Mouse (Mus musculus): Measurements from ENCODE around the gene Gm20388. TPM values are rescaled to one million over a fixed set of nuclear protein-coding genes. Genes with fewer than 3 reads are reported as not detected.
A peak's percentile ranks its signal among the peaks of the same experiment; 100 is the strongest.

The Gm20388 gene
- polyA plus RNA-seq, 1 experiment from 2014 or later: not detected

DNA sequence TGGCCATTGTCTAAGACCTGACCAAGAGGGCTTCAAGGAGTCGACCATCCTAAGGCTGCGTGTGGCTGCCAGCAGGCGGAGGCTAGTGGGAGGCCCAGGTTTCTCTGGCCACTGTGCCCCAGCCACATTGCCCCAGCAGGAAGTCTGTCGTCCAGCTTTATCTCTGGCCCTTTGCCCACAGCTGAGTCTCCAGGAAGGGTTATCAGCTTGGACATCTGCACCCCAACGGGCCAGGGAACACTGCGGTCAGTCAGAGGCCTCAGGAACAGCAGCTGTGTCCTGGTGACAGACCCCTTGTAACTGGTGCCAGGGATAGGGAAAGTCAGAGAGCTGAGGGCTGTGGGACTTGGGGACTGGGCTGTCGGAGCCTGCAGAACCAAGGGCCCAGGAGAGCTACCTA, 459.3 kb downstream of the Gm20388 start:
- Histone ChIP-seq H3K36me3 (no peaks in the 10 kb centered on the region), H3K4me2 (no peak overlapping the region), H3K9ac (no peak overlapping the region), H3K27ac (peak overlapping the region; percentile 73), H3K9me3 (no peaks in the 10 kb centered on the region), H3K4me3 (no peak overlapping the region), H3K4me1 (peaks cover 55% of the 10 kb centered on the region), H3K27me3 (no peaks in the 10 kb centered on the region)
- ATAC-seq (ENCODE audit: insufficient number of reproducible peaks, insufficient read depth, low FRiP score, low TSS enrichment, low read depth): no peak
- 76% methylated on average over 7 of the region's 7 CpGs for WGBS

DNA sequence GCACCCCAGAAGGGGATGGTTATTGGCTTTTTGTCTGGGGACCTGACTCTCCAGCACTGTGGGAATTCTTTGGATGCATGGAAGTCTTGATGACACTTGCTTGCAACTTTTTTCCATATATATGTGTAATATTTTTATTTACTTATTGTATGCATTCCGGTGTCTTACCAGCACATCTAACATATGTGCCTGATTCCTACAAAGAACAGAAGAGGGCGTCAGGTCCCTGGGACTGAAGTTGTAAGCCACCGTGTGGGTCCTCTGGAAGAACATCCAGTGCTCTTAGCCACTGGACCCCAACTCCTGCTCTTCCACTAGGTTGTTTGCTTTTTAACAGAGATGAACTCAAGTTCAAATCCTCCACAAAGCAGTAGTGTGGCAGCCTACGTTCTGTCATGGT, 459.8 kb downstream of the Gm20388 start:
- no peak for ATAC-seq (ENCODE audit: insufficient number of reproducible peaks, insufficient read depth, low FRiP score, low TSS enrichment, low read depth)
- H3K9me3 ChIP-seq: no peaks in the 10 kb centered on the region
- 77% methylated on average over 4 of the region's 4 CpGs for WGBS
- H3K4me3 ChIP-seq: no peak overlapping the region
- no peaks in the 10 kb centered on the region for H3K36me3 ChIP-seq
- peaks cover 59% of the 10 kb centered on the region for H3K4me1 ChIP-seq
- H3K27me3 ChIP-seq: no peaks in the 10 kb centered on the region
- H3K4me2 ChIP-seq: no peak overlapping the region
- no peak overlapping the region for H3K9ac ChIP-seq
- H3K27ac ChIP-seq: peak overlapping the region; percentile 73; the same call in 1 of the 2 replicates

DNA sequence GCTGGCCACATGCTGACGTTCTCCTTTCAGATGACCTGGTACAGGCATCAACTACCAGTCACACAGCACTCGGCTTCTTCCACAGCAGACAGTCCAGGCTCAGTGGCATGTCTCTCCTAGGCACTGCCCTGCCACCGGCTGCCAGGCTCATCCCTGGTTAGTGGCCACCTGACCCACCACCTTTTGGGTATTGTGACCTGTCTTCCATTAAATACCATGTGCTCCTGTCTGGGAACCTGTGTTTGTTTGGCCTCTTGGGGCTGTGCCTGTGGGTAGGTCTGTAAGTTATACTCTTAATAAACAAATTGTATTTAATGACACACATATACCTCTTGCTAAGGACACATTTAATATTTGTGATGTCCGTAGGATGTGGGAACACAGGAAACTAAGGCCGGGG, 460.5 kb downstream of the Gm20388 start:
- Histone ChIP-seq H3K4me1 (peaks cover 60% of the 10 kb centered on the region), H3K4me3 (no peak overlapping the region), H3K9me3 (no peaks in the 10 kb centered on the region), H3K9ac (no peak overlapping the region), H3K4me2 (no peak overlapping the region), H3K27ac (no peak overlapping the region), H3K36me3 (no peaks in the 10 kb centered on the region), H3K27me3 (no peaks in the 10 kb centered on the region)
- ATAC-seq (ENCODE audit: insufficient number of reproducible peaks, insufficient read depth, low FRiP score, low TSS enrichment, low read depth): no peak
- 72% methylated on average over 5 of the region's 5 CpGs for WGBS

DNA sequence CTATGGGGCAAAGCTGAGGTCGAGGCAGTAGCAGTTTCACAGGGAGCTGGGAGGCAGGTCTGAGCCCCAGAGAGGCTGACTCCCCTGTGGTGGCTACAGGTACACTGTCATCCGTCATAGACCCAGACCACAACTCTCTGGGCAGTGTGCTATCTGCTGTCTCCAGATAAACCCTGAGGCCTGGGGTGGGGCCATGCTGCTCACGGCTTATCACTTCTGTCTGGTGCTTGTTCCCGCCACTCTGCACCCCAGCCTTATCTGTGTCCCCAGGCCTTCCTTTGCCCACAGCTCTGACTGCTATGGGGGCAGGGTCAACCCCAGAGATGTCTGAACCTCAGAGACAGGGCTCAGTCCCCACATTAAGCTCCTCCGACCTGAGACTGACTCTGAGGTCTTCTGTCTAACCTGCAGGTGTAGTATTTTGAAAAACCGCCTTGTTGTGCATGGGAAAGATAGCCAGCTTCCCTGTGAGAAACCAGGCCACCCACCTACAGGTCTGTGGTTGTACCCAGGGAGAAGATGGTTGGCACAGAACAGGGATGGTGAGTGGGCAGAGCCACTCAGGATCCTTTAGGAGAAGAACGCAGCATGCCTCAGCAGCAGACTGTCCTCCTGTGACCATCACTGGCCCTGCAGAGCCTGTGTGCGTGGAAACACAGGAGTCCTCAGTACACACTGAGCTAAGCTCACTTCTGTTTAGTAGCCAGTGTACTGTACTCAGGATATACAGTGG, 461.2 kb downstream of the Gm20388 start:
- H3K27ac ChIP-seq: no peak overlapping the region
- H3K9me3 ChIP-seq: no peaks in the 10 kb centered on the region
- no peak overlapping the region for H3K4me3 ChIP-seq
- H3K36me3 ChIP-seq: no peaks in the 10 kb centered on the region
- WGBS: 67% methylated on average over 8 of the region's 8 CpGs
- no peaks in the 10 kb centered on the region for H3K27me3 ChIP-seq
- H3K4me1 ChIP-seq: peaks cover 64% of the 10 kb centered on the region
- ATAC-seq (ENCODE audit: insufficient number of reproducible peaks, insufficient read depth, low FRiP score, low TSS enrichment, low read depth): no peak
- H3K9ac ChIP-seq: no peak overlapping the region
- H3K4me2 ChIP-seq: no peak overlapping the region

DNA sequence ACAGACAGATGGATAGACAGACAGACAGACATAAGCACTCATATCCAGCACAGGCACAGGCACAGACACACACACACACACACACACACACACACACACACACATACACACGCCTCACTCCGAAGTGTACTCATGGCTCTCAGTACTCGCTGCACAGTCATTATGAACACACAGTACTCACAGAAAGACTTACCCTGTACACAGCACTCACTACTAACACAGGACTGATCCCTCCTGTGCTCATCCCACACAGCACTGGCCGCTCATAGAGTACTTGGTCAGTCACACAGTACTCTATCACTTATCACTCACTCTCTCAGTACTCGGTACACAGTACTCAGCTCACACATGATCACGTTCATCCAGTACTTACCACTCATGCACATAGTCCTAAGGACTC, 462.0 kb downstream of the Gm20388 start:
- no peak overlapping the region for H3K27ac ChIP-seq
- H3K9ac ChIP-seq: no peak overlapping the region
- H3K27me3 ChIP-seq: no peaks in the 10 kb centered on the region
- no peak overlapping the region for H3K4me3 ChIP-seq
- peaks cover 64% of the 10 kb centered on the region for H3K4me1 ChIP-seq
- ATAC-seq (ENCODE audit: insufficient number of reproducible peaks, insufficient read depth, low FRiP score, low TSS enrichment, low read depth): no peak
- no peak overlapping the region for H3K4me2 ChIP-seq
- 87% methylated on average over 6 of the region's 6 CpGs for WGBS
- no peaks in the 10 kb centered on the region for H3K9me3 ChIP-seq
- H3K36me3 ChIP-seq: no peaks in the 10 kb centered on the region

DNA sequence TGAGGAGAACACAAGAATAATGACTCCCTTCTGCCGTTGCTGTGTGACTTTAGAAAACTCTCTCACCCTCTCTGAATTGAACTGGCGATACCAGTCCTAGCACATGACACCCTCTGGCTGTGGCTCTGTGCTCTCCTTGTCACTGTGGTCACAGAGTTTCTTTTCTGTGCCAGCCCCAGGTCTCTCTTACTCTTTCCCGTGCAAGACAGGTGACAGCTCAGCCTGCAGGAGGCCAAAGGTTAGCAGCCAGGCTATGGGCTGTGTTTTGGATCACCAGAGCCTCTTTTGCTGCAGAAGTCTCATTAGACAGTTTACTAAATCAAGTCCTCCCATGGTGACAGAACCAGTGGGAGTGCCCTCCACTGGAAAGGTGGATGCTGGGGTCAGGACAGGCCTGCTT, 463.0 kb downstream of the Gm20388 start:
- WGBS: 79% methylated on average over 3 of the region's 3 CpGs

DNA sequence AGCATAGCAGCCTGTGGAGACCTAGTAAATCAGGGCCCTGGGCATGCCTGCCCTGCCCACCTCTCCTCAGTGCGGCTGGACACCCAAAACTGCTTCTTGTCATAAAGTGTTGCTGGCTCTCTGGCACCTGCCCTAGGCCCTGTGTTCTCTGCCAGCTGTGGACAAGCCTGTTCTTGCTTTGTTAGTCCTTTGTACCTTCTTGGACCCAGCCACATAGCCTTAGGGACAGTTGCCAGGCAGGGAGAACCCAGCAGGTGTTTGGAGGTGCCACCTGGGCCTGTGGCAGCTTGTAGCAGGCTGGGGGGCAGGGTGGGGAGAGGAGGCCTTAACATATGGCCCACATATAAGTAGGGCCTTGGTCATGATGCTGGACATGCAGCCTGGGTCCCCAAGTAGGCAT, 463.4 kb downstream of the Gm20388 start:
- WGBS: 78% methylated on average over 1 of the region's 1 CpGs
- H3K36me3 ChIP-seq: no peaks in the 10 kb centered on the region
- no peak for ATAC-seq (ENCODE audit: insufficient number of reproducible peaks, insufficient read depth, low FRiP score, low TSS enrichment, low read depth)
- H3K4me1 ChIP-seq: peaks cover 67% of the 10 kb centered on the region
- H3K4me3 ChIP-seq: no peak overlapping the region
- H3K9ac ChIP-seq: no peak overlapping the region
- H3K27me3 ChIP-seq: no peaks in the 10 kb centered on the region
- H3K27ac ChIP-seq: no peak overlapping the region
- no peak overlapping the region for H3K4me2 ChIP-seq
- H3K9me3 ChIP-seq: no peaks in the 10 kb centered on the region

More for the DNA sequence above, 463.0 kb downstream of the Gm20388 start:
- Histone ChIP-seq H3K9ac (no peak overlapping the region), H3K9me3 (no peaks in the 10 kb centered on the region), H3K4me3 (no peak overlapping the region), H3K4me1 (peaks cover 67% of the 10 kb centered on the region), H3K36me3 (no peaks in the 10 kb centered on the region), H3K27ac (no peak overlapping the region), H3K4me2 (no peak overlapping the region), H3K27me3 (no peaks in the 10 kb centered on the region)
- ATAC-seq (ENCODE audit: insufficient number of reproducible peaks, insufficient read depth, low FRiP score, low TSS enrichment, low read depth): no peak

DNA sequence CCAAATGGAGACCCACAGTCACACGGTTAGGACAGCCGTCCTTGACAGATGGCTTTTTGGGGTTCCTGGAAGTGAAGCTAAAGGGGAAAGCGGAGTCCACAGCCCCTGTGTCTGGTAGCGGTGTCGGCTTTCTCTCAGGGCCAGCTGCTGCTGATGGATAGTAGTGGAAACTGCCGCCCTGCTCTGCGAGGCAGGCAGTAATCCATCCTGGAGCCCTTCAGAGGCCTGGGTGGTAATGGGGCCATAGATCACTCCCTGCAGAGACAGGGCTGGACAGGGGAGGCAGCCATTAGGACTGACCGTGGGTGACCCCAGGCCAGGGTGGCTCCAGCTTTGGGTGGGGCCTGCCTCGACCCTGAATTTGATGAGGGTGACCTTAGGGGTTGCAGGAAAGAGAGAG, 463.9 kb downstream of the Gm20388 start:
- no peaks in the 10 kb centered on the region for H3K27me3 ChIP-seq
- no peak for ATAC-seq (ENCODE audit: insufficient number of reproducible peaks, insufficient read depth, low FRiP score, low TSS enrichment, low read depth)
- H3K9me3 ChIP-seq: no peaks in the 10 kb centered on the region
- H3K4me2 ChIP-seq: no peak overlapping the region
- no peak overlapping the region for H3K27ac ChIP-seq
- no peak overlapping the region for H3K9ac ChIP-seq
- WGBS: 27% methylated on average over 9 of the region's 9 CpGs
- H3K4me3 ChIP-seq: no peak overlapping the region
- H3K4me1 ChIP-seq: peaks cover 66% of the 10 kb centered on the region
- no peaks in the 10 kb centered on the region for H3K36me3 ChIP-seq

DNA sequence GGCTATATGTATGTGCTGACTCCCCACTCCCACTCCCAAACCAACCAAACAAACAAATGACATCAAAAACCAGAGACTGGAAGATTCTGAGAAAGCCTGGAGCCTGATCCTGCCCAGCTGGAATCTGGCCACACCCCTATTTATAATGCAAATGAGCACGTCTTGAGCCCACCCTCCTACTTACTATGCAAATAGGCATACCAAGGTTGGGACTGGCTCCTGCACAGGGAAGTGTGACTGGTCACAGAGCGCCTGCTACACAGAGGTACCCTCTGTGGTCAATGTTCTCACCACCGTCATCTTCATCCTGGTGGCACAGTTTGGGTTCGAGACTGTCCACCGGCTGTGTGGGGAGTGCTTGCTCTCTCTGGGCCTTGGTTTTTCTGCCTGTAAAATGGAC, 464.5 kb downstream of the Gm20388 start:
- H3K27ac ChIP-seq: no peak overlapping the region
- no peak overlapping the region for H3K4me2 ChIP-seq
- peaks cover 66% of the 10 kb centered on the region for H3K4me1 ChIP-seq
- no peaks in the 10 kb centered on the region for H3K9me3 ChIP-seq
- no peaks in the 10 kb centered on the region for H3K36me3 ChIP-seq
- whole genome bisulfite sequencing: 59% methylated on average over 5 of the region's 5 CpGs
- H3K4me3 ChIP-seq: no peak overlapping the region
- ATAC-seq (ENCODE audit: insufficient number of reproducible peaks, insufficient read depth, low FRiP score, low TSS enrichment, low read depth): no peak
- no peak overlapping the region for H3K9ac ChIP-seq
- H3K27me3 ChIP-seq: no peaks in the 10 kb centered on the region

DNA sequence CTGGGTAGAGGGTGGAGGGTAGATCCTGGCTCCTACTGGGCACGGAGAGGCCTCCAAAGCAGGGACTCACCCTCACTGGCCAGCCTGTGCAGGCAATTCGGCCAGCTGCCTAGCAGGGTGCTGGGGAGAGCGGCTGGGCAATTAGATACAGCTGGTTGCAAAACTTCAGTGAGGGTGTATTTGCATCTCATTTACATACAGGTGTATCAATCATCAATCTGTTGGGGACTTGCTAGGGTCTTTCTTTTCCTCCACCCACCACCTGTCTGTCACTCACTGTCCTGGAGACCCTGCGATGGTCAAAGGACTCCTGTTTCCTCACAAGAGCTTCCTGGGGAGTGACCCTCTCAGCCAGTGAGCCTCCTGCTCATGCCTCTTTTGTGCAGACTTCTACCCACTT, 465.6 kb downstream of the Gm20388 start:
- Histone ChIP-seq H3K4me2 (no peak overlapping the region), H3K27me3 (no peaks in the 10 kb centered on the region), H3K9ac (no peak overlapping the region), H3K9me3 (no peaks in the 10 kb centered on the region), H3K36me3 (no peaks in the 10 kb centered on the region), H3K27ac (no peak overlapping the region), H3K4me1 (peaks cover 74% of the 10 kb centered on the region), H3K4me3 (no peak overlapping the region)
- WGBS: 64% methylated on average over 4 of the region's 4 CpGs
- ATAC-seq (ENCODE audit: insufficient number of reproducible peaks, insufficient read depth, low FRiP score, low TSS enrichment, low read depth): no peak

DNA sequence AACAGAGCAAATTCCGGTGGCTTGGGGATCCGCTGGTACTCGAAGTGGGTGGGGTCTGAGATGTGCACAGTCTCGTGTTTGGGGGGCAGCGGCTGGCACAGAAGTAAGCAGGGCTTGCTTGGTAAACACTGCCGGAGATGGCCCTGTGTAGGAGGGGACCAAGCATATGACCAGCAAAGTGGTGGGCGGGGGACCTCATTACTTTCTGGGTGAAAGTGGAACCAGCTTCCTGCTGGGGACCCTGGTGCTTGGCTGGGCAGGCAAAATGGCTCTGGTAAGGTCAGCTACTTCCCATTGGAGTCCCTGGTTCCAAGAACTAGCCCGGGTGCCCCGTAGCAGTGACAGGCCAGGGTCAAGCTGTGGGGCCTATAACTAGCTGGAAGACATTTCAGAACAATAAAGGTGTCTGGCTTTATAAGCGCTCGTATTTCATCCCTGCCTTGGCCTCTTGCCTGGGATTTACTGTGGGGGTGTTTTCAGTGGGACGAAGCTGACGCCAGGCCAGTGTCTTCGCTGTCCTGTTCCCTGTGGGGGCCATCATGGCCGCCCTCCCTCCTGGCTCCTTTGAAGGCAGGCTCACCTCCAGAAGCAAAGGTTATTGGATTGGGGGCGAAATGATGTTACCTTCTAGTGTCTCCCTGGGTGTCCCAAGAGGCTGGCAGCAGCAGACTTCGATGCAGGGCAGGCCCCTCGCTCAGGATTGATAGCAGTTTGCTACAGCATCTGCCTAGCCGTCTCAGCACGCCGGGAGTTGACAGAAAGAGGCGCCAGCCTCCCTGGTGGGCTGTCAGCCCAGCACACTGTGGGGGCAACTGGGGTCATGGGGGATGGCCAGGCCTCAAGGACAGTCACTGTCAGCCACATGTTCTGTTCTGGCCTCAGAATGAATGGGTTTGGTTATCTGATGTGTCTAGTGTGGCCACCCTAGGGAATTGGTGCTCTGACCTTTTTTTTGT, 466.5 kb downstream of the Gm20388 start:
- H3K27me3 ChIP-seq: no peaks in the 10 kb centered on the region
- H3K4me1 ChIP-seq: peaks cover 82% of the 10 kb centered on the region
- peak overlapping the region; percentile 41 for H3K27ac ChIP-seq
- no peaks in the 10 kb centered on the region for H3K36me3 ChIP-seq
- WGBS: 51% methylated on average over 22 of the region's 22 CpGs
- 0 out of 2 replicates have a peak overlapping the region, but pooled peaks have one; percentile 21 for H3K9ac ChIP-seq
- no peaks in the 10 kb centered on the region for H3K9me3 ChIP-seq
- ATAC-seq (ENCODE audit: insufficient number of reproducible peaks, insufficient read depth, low FRiP score, low TSS enrichment, low read depth): no peak
- no peak overlapping the region for H3K4me2 ChIP-seq
- H3K4me3 ChIP-seq: no peak overlapping the region

DNA sequence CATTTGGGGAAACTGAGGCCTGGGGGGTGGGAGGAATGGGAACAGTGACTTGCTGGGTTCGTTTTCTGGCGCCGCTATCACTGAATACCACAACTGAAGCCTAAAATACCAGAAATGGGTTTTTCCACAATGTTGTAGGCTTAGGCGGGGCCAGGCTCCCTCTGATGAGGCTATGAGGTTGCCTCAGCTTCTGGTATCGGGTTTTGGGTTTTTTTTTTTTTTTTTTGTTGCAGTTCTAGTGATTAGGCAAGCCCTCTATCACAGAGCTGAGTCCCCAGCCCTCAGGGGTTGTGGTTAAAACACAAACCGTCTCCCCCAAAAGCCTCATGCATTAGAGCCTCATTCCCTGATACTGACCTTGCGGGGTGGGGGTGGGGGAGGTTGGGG, 467.2 kb downstream of the Gm20388 start:
- peak overlapping the region; percentile 39; the same call in 1 of the 2 replicates for H3K27ac ChIP-seq
- no peak overlapping the region for H3K9ac ChIP-seq

More for the DNA sequence above, 467.2 kb downstream of the Gm20388 start:
- no peaks in the 10 kb centered on the region for H3K27me3 ChIP-seq
- H3K36me3 ChIP-seq: no peaks in the 10 kb centered on the region
- no peak overlapping the region for H3K4me3 ChIP-seq
- WGBS: 52% methylated on average over 7 of the region's 7 CpGs
- ATAC-seq (ENCODE audit: insufficient number of reproducible peaks, insufficient read depth, low FRiP score, low TSS enrichment, low read depth): no peak
- no peaks in the 10 kb centered on the region for H3K9me3 ChIP-seq
- H3K4me1 ChIP-seq: peaks cover 88% of the 10 kb centered on the region
- H3K4me2 ChIP-seq: no peak overlapping the region
